Mouse (Mus musculus) lung, embryonic 16.5 days (tissue): ENCODE results near the gene Avil. TPM values are rescaled to one million over a fixed set of nuclear protein-coding genes. Genes with fewer than 3 reads are reported as not detected.
"Not testable (repeated sequence)": the region's sequence is repeated elsewhere in the genome, so short reads cannot be mapped to it uniquely, and the experiment has no call there.

Experiments
- ATAC-seq: fragments of 200-750 bp; cut with Nextera tagmentation; 2 replicates; pipeline ENCODE4 v1.8.0; 2017; ENCODE audit warnings: low read depth, mild to moderate bottlenecking, moderate library complexity
- H3K27ac ChIP-seq: fragments of 300-500 bp; sonication (generic); 2 replicates; pipeline ENCODE4 v1.5.1; 2014; ENCODE audit warnings: mild to moderate bottlenecking, control low read depth, low read length
- H3K27me3 ChIP-seq: fragments of 300-500 bp; sonication (generic); 2 replicates; pipeline ENCODE4 v1.6.1; 2014; ENCODE audit warnings: low read depth, low read length, mixed read lengths; ENCODE audit not compliant: control insufficient read depth, insufficient read depth
- H3K36me3 ChIP-seq: fragments of 300-500 bp; sonication (generic); 2 replicates; pipeline ENCODE4 v1.6.1; 2014; ENCODE audit warnings: low read length; ENCODE audit not compliant: control insufficient read depth, insufficient read depth
- H3K4me1 ChIP-seq: fragments of 300-500 bp; sonication (generic); replicated peaks from 2 replicates; pipeline ENCODE4 v1.6.1; 2014; ENCODE audit warnings: low read length, mixed read lengths; ENCODE audit not compliant: control insufficient read depth, insufficient read depth
- H3K4me2 ChIP-seq: fragments of 300-500 bp; sonication (generic); 2 replicates; pipeline ENCODE4 v1.6.1; 2014; ENCODE audit warnings: low read depth, low read length, control low read depth
- H3K4me3 ChIP-seq: fragments of 300-500 bp; sonication (generic); 2 replicates; pipeline ENCODE4 v1.5.1; 2014; ENCODE audit warnings: mild to moderate bottlenecking, low read length, control low read depth
- H3K9ac ChIP-seq: fragments of 300-500 bp; sonication (generic); 2 replicates; pipeline ENCODE4 v1.6.1; 2014; ENCODE audit warnings: low read length, control low read depth
- H3K9me3 ChIP-seq: fragments of 300-500 bp; sonication (generic); 2 replicates; pipeline ENCODE4 v1.6.1; 2016; ENCODE audit warnings: low read length; ENCODE audit not compliant: control insufficient read depth
- WGBS: fragments of 180-500 bp; shearing (Covaris S2); extraction: QIAGEN DNeasy Blood & Tissue Kit; methylation state at CpG from one replicate; pipeline ENCODE4 v1.1.7; 2014; 5-methylcytosine and 5-hydroxymethylcytosine counted together
- polyA plus RNA-seq: library from polyadenylated mRNA; unstranded; fragments of >200 nt; fragmentation: Nextera tagmentation; extraction: Ambion mirVana; gene quantifications from 2 replicates; pipeline ENCODE4 v1.2.1, GENCODE M21; 2015

Avil gene
- polyA plus RNA-seq, 1 experiment from 2014 or later, result 0.20 TPM

- ATAC-seq, result no peak; the same call in 1 of the 2 replicates
- Histone ChIP-seq H3K27ac (peak overlapping the region; percentile 66), H3K27me3 (peaks cover 12% of the 10 kb centered on the region), H3K9me3 (no peaks in the 10 kb centered on the region), H3K4me3 (peak overlapping the region; percentile 76), H3K4me1 (peaks cover 13% of the 10 kb centered on the region), H3K36me3 (peaks cover 2% of the 10 kb centered on the region; the same call in 1 of the 2 replicates), H3K4me2 (peak overlapping the region; percentile 99), H3K9ac (peak overlapping the region; percentile 79)
- WGBS, result 1% methylated on average over 46 of the region's 92 CpGs
These were observed 58.9 kb downstream of the Avil start for GRCm38 (mm10) chr10:127059174-127059967.

- Histone ChIP-seq H3K27me3 (peaks cover 12% of the 10 kb centered on the region), H3K9ac (peak within 1 kb of the TSS; percentile 79), H3K9me3 (no peaks in the 10 kb centered on the region), H3K27ac (peak within 1 kb of the TSS; percentile 66), H3K4me3 (peak within 1 kb of the TSS; percentile 76), H3K36me3 (peaks cover 8% of the 10 kb centered on the region), H3K4me1 (peaks cover 19% of the 10 kb centered on the region), H3K4me2 (peak within 1 kb of the TSS; percentile 99)
- WGBS, result under 1% methylated on average over 37 of the region's 72 CpGs
- peak; percentile 19; the same call in 1 of the 2 replicates for ATAC-seq
These were observed 59.7 kb downstream of the Avil start, which contains the start of gene March9 for GRCm38 (mm10) chr10:127059968-127060916. March9 (minus strand) TSS chr10:127060184.

- no peak overlapping the region for H3K4me3 ChIP-seq
- 42% methylated on average over 5 of the region's 5 CpGs for WGBS
These were observed 60.6 kb downstream of the Avil start for GRCm38 (mm10) chr10:127061085-127061484.

GRCm38 (mm10) chr10:127061513-127061912 is 61.0 kb downstream of the Avil start:
- H3K4me3 ChIP-seq, result no peak overlapping the region
- H3K27ac ChIP-seq, result no peak overlapping the region
- H3K9me3 ChIP-seq, result no peaks in the 10 kb centered on the region
- peaks cover 12% of the 10 kb centered on the region for H3K27me3 ChIP-seq
- peaks cover 19% of the 10 kb centered on the region for H3K36me3 ChIP-seq
- no peak overlapping the region for H3K9ac ChIP-seq
- peaks cover 19% of the 10 kb centered on the region for H3K4me1 ChIP-seq
- ATAC-seq, result no peak
- no peak overlapping the region for H3K4me2 ChIP-seq
- 71% methylated on average over 2 of the region's 2 CpGs for WGBS

More at GRCm38 (mm10) chr10:127061085-127061484, 60.6 kb downstream of the Avil start:
- Histone ChIP-seq H3K4me2 (no peak overlapping the region), H3K4me1 (peaks cover 19% of the 10 kb centered on the region), H3K27ac (no peak overlapping the region), H3K27me3 (peaks cover 12% of the 10 kb centered on the region), H3K9ac (no peak overlapping the region), H3K9me3 (no peaks in the 10 kb centered on the region), H3K36me3 (peaks cover 16% of the 10 kb centered on the region)
- no peak for ATAC-seq

- peaks cover 24% of the 10 kb centered on the region for H3K36me3 ChIP-seq
- H3K27me3 ChIP-seq, result peaks cover 12% of the 10 kb centered on the region
- peaks cover 19% of the 10 kb centered on the region for H3K4me1 ChIP-seq
- not testable (repeated sequence) for H3K4me3 ChIP-seq, H3K9me3 ChIP-seq, H3K4me2 ChIP-seq, ATAC-seq, H3K9ac ChIP-seq, H3K27ac ChIP-seq
- WGBS, result 81% methylated on average over 4 of the region's 4 CpGs
These were observed 61.6 kb downstream of the Avil start for GRCm38 (mm10) chr10:127062101-127062500.

- Histone ChIP-seq H3K4me2 (no peak overlapping the region), H3K9me3 (no peaks in the 10 kb centered on the region), H3K4me1 (peaks cover 19% of the 10 kb centered on the region), H3K27me3 (peaks cover 12% of the 10 kb centered on the region), H3K9ac (no peak overlapping the region), H3K4me3 (no peak overlapping the region), H3K36me3 (peaks cover 28% of the 10 kb centered on the region), H3K27ac (no peak overlapping the region)
- no peak for ATAC-seq
- 60% methylated on average over 5 of the region's 5 CpGs for WGBS
These were observed 62.0 kb downstream of the Avil start for GRCm38 (mm10) chr10:127062503-127062902.

- Histone ChIP-seq H3K27me3 (peaks cover 12% of the 10 kb centered on the region), H3K9ac (peak within 1 kb of the TSS; percentile 75), H3K4me3 (peak within 1 kb of the TSS; percentile 67), H3K4me2 (peak within 1 kb of the TSS; percentile 75), H3K36me3 (peaks cover 37% of the 10 kb centered on the region), H3K9me3 (no peaks in the 10 kb centered on the region), H3K4me1 (peaks cover 21% of the 10 kb centered on the region), H3K27ac (peak within 1 kb of the TSS; percentile 59)
- peak; percentile 93 for ATAC-seq
- under 1% methylated on average over 46 of the region's 46 CpGs for WGBS
These were observed 62.8 kb downstream of the Avil start, which contains the start of gene Cdk4 for GRCm38 (mm10) chr10:127063239-127063872. Cdk4 (plus strand) TSS chr10:127063534.

GRCm38 (mm10) chr10:127063913-127064870 is 63.7 kb downstream of the Avil start:
- Histone ChIP-seq H3K4me2 (peak overlapping the region; percentile 75), H3K27ac (peak overlapping the region; percentile 37), H3K27me3 (peaks cover 9% of the 10 kb centered on the region), H3K4me3 (peak overlapping the region; percentile 67), H3K36me3 (peaks cover 39% of the 10 kb centered on the region), H3K4me1 (peaks cover 24% of the 10 kb centered on the region), H3K9me3 (no peaks in the 10 kb centered on the region), H3K9ac (peak overlapping the region; percentile 75)
- 7% methylated on average over 37 of the region's 37 CpGs for WGBS
- no peak for ATAC-seq
